Mouse (Mus musculus) adrenal gland (tissue): ENCODE results near the gene Trim67.

Experiments
- intact Hi-C: fragments of 180-260 bp; cut with DNase I; formaldehyde crosslinking; loops from one replicate; pipeline ENCODE4 v1.15.1; 2025

Gene Trim67

DNA sequence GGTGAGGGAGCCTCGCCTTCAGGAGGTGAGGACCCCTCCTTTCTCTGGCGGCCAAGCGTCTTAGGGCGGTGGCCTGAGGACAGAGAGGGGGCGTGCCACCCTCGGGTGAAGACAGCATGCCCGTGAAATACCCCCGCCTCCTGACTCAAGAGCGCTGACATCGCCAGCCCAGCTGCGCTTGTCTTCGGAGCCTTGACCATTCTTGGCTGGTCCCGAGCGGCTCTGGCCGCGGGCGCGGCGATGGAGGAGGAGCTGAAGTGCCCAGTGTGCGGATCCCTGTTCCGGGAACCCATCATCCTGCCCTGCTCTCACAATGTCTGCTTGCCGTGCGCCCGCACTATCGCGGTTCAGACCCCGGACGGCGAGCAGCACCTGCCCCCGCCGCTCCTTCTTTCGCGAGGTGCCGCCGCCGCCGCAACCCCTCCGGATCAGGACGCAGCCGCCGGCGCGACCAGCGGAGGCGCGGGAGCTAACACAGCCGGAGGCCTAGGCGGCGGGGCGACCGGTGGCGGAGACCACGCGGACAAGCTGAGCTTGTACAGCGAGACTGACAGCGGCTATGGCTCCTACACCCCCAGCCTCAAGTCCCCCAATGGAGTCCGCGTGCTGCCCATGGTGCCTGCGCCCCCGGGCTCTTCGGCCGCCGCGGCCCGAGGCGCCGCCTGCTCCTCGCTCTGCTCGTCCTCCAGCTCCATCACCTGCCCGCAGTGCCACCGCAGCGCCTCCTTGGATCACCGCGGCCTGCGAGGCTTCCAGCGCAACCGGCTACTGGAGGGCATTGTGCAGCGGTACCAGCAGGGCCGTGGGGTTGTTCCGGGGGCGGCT is 981 bp downstream of the Trim67 start:
- intact Hi-C loops, result no loop called here

DNA sequence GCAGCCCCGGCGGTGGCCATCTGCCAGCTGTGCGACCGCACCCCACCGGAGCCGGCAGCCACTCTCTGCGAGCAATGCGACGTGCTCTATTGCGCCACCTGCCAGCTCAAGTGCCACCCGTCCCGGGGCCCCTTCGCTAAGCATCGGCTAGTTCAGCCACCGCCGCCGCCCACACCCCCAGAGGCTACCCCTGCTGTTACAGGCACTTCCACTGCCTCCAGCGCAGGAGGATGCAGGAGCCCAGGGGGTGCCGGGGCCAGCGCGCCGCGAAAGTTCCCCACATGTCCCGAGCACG is 1.5 kb downstream of the Trim67 start:
- intact Hi-C loops, result no loop called here

DNA sequence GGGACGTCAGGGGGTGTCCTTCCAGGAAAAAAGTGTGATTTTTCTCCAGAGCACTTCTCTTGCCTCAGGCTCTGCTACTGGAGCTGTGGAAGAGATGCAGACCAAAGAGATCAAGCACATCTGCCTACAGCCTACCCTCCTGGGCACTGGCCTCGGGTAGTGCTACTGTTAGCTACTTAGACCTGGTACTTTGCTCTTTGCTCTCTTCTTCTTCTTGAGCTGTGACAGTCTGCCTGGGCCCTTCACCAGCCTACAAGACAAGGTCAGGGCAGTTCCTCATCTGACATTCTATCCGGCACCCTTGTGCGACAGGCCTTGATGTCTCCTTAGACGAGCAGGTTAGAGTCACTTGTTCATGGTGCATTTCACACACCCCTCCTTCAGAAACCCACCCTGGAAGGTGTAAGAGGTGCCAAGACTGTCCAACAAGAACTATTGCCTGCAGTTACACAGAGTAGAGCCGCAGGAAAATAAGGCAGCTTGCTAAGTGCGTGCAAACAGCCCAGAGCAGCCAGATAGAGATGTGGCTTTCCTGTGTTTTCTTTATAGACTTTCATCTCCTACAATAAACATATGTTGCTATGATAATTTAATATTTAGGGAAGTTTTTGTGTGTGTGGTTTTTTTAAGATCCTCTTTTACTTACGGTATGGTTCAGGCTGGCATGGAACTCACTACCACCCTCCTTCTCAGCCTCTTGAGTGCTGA is 3.0 kb downstream of the Trim67 start:
- intact Hi-C loops, result no loop called here

DNA sequence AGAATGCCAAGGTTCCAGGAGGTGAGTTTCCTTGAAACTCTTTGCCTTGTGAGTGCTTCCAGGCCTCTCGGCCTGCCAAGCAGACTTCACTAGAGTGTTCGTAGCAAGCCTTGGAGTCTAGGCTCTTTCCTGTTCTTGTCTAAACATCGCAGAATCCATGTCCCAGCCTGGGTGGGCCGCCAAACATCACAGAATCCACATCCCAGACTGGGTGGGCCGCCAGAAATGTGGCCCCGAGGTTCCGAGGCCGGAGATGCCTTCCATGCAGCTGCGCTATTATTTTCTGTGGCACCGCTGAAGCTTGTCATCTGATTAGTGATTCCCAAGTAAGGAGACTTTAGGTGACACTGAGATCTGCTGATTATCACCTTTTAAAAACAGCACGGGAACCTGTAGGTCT is 7.7 kb downstream of the Trim67 start:
- intact Hi-C loops, result no loop called here

DNA sequence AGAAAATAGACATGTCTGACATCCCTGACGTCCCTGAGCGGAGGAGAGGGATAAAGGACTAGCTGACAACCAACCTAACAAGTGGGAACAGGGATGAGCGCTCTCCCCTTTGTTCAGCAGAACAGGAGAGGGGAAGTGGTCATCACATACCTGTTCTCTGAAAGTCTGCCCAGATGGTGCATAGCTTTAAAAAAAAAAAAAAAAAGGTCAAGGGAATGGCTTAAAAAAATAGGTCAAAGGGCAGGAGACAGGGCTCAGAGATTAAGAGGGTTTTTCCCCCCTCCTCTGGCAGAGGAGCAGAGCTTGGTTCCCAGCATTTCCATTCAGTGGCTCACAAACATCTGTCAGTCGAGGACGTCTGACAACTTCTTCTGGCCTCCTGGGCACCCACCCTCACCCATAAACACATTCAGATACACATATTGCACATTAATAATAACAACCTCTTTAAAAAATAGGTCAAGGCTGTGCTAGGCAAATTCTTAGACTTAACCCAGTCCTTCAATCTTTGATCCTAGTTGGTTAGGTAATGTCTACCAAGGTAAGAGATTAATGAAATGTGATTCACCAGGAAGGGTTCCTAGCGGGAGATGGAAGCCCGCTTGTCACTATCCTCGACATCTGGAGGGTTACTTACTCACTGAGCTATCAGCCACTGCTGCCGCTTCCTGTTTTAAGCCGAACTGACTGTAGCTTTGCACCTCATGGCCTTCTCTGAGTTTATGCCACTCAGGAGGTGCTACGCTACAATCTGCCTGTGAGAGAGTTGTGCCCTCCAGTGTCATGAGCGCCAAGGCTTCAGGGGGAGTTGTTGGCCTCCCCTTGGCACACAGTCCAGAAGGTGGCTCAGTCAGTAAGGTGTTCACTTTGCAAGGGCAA is 11.2 kb downstream of the Trim67 start:
- intact Hi-C loops, result no loop called here

DNA sequence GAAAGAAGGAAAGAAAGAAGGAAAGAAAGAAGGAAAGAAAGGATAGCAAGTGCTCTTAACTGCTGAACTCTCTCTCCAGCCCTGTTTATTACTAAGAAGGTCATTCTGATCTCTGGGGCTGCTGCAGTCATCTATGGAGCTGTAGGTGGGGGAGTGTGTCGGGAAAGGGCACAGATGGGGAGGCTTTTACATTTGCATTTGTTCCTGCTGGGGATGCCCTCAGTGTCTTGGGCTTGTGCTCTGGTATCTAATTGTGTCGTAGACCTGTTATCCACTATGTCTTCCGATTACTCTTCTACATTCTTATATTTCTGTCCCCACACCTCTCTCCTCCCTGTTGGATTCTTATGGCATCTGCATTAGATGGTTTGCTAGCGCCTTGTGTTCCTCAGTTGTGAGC is 13.1 kb downstream of the Trim67 start:
- intact Hi-C loops, result no loop called here

DNA sequence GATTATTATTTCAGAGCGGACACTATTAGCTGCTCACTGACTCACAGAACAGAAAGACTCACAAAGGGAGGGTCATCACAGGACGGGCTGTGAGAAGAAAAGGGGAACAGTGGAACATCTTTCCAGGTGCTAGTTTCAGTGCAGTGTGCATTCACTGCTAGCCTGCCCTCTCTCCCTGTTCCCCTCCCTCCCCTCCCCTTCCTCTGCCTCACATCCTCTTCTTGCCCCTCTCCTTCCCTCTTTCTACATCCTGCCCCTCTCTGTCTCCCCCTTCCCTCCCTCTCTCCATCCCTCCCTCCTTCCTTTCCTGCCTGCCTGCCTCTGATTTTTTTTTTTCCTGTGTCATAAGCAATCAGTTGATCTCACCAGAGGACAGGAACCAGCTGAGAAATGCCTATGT is 16.5 kb downstream of the Trim67 start:
- intact Hi-C loops, result no loop called here

DNA sequence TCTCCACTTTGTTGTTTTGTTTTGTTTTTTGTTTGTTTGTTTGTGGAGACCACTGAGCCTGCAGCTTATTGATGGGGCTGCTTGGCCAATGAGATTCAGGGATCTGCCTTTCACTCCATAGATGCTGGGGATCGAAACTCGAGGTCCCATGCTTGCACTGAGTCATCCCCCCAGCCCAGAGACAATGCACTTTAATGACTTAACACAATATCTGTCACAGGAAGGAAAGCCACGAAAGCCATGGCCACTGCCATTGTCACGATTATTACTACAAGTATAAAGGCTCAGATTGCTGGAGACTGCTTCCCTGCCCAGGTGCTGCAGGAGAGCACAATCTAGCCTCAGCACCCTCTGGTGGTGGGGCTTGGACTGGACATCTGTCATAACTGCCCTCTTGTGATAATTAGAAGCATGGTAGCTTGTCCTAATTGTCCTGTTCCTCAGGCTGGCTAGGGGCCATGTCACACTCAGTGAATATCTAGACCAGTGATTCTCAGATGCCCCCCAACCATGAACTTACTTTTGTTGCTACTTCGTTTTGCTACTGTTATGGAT is 17.2 kb downstream of the Trim67 start:
- intact Hi-C loops, result no loop called here

DNA sequence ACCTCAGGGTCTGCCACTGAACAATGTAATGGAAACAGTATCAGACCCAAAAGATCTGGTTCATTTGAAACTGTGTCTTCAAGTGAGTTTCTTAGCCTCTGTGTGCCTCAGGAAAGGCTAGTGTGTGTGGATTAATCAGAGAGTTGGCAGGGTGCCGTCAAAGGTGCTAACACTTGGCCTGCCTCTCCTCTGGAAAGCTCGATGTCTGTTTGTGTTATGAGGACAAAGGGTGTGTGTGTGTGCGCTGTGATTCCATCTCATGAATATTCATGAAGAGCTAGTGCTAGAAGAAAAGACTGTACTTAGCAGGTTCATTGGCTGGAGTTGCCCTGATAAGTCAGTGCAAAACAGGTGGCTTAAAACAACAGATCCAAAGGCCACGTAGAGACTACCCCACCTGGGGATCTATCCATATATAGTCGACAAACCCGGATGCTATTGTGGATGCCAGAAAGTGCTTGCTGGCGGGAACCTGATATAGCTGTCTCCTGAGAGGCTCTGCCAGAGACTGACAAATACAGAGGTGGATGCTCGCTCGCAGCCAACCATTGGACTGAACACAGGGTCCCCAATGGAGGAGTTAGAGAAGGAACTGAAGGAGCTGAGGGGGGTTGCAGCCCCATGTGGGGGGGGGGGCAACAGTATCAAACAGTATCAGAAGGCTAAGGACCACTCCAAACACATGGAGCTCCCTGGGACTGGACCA is 17.9 kb downstream of the Trim67 start:
- intact Hi-C loops, result no loop called here

DNA sequence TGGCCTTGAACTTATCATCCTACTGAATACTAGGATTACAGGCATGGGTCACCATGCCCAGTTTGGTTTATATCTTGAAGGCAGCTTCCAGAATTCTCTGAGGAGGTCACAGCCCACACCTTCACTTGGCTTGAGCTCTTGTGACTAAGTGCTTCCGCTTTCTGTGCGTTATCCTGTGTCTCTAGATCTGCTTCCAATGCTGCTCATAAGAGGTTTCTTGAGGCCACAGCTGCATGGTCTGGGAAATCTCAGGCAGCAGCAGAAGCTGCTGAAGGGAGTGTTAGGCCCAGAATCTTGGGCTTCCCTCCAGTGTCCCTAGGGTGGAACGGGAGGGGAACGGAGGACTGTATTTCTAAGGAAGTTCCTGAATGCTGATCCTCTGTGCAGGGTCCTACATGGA is 20.4 kb downstream of the Trim67 start:
- intact Hi-C loops, result no loop called here

DNA sequence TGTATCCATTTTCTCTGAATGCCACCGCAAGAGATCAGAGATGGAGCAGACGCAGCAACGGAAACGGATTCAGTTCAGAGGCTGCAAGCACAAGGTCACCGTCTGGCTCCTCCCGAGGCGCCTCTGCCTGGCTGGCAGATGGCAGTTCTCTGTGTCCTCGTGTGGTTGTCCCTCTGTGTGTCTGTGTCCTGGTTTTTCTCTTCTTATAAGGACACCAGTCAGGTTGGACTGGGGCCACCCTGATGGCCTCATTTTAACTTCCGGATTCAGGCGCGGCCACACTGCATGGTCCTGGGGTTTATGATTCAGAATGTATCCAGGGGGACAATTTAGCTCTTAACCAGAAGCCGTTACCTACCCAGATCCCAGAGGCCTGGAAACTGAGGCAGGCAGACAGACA is 23.0 kb downstream of the Trim67 start:
- intact Hi-C loops, result no loop called here

DNA sequence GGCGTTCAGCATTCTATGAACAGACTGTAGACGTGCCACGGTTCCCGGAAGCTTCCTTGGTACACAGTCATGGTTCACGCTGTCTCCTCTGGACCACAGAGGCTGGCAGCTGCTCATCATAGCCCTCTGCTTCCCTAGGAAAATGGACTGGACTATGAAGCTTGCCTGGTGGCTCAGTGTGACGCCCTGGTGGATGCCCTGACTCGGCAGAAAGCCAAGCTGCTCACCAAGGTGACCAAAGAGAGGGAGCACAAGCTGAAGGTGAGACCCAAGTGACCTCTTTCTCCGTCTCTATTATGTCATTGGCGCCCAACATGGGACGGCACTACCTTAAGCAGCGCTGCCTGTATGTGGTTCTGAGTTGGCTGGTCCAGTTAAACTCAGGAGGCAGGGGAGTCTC is 24.0 kb downstream of the Trim67 start:
- intact Hi-C loops, result no loop called here

DNA sequence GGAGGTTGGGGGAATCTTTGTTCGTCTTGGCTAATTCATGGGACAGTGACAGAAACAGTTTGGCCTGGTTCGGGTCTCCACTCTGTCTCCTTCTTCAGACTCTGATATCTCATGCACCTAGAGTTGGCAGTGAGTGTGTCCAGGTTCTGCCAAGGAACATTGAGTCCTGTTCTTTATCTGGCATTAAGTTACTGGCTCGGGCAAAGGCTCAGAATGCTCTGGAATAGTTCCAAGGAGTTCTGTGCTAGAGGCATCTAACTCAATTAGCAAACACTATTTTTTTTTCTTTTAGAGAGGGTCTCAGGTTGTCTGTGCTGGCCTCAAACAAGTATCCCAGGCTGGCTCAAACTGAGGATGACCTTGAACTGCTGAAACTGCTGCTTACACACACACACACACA is 24.5 kb downstream of the Trim67 start:
- intact Hi-C loops, result no loop called here

DNA sequence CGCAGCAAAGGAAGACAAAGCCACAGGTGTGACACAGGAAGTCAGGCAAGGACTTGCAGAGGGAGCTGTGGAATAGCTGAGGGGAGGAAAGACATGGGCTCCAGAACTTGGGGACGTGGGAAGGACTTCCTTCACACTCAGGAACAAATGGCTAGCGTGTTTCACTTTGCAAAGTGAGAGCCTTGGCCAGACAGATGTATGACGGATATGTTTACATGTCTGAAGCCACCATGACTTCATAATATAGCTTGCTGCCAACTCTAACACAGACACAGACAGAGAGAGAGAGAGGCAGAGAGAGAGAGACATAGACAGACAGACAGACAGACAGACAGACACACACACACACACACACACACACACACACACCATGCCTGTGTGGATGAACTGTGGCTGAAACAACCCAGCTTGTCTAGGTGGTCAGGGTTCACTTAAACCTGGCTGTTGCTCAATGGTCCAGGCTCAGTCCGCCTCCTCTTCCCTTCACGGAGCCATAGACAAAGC is 26.8 kb downstream of the Trim67 start:
- intact Hi-C loops, result no loop called here

DNA sequence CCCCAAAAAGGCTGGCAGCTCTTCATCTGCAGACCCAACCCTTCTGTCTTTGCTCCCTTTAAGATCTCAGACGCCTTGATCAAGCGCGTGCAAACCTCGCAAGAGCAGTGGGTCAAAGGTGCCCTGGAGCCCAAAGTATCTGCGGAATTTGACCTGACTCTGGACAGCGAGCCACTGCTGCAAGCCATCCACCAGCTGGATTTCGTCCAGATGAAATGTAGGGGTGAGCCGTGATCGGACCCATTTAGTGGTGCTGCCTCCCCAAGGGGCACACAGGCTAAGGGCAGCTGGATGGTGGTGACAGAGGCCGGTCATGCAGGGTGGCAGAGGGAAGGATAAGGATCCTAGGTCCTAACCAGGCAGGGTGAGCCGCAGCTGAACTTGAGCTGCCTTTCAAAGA is 27.2 kb downstream of the Trim67 start:
- intact Hi-C loops, result no loop called here

DNA sequence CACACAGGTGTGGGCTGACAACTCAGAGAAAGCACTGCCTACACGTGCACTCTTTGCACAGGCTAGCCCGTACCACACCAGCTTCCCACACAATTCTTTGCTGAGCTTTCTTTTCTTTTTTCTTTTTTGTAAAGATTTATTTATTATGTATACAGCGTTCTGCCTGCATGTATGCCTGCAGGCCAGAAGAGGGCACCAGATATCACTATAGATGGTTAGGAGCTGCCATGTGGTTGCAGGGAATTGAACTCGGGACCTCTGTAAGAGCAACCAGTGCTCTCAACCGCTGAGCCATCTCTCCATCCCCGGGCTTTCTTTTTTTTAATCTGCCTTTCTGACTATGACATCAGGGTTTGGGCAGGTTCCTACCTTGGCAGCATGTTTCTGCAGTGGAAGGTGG is 30.6 kb downstream of the Trim67 start:
- intact Hi-C loops, result no loop called here

DNA sequence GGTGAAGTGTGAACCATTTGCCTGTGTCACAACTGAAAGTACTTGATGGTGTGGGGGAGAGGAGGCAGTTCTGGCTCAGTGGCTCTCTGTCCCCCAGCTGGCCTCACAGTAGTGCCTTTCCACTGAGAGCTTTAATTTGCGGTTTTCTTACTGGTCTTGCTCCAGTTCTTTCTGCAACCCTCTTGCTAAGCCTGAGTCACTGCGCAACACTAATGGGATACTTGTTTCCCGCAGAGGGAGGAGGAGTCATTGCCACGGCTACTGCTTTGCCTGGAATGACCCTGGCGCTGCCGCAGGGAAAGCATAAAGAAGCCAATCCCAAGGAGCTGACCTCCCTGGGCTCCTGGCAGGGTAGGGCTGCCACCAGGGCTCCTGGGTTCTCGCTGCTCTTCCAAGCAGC is 33.8 kb downstream of the Trim67 start:
- intact Hi-C loops, result loop anchor here (5.0 kb wide), 1 partner anchor 89 kb away; no protein-coding TSS in a partner anchor

DNA sequence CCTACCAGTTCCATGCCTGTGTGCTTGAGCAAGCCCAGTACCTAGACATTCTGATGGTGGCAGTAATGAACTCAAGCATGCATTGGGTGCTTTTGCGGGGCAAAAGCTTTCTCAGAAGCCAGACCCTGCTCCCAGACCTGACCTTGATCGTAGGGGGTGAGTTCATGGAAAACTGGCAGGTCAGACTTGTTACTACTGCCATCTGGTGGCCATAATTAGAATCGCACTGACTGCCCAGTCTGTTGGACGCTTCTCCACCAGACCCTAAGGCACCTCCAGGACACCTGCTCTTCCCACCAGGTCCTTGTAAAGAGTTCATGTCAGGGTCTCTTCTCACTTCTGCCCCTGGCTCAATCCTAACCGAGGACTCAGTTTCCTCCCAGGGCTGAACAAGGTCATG is 34.5 kb downstream of the Trim67 start:
- intact Hi-C loops, result loop anchor here (5.0 kb wide), 1 partner anchor 90 kb away; no protein-coding TSS in a partner anchor

DNA sequence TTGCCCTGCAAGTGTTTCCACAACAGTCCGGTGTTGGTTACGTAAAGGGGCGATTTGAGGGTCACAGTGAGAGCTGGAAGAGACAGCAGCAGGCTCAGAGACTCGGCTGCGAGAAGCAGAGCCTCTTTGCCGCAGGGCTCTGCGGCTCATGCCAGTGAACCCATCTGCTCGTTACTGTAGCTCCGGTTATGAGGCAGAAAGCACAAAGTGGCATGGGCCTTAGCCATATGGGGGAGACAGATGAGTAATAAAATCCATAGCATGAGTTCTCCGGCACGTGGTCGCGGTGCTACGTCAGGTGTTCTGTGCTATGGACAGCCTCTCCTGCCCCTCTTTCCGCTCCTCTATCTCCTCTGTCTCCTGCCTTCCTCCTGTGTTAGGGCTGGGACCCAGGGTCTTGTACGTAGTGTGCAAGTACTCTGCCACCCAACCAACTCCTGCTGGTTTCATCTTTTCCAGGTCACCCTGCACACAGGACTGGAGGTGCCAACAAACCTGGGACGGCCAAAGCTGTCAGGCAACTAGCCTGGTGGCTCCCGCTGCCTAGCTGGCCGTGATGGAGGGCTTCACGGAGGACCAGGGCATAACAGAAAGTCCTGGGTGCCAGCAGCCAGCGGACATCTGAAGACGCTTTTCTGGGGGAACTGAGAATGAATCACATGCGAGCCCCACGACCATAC is 35.8 kb downstream of the Trim67 start:
- intact Hi-C loops, result loop anchor here (5.0 kb wide), 1 partner anchor 91 kb away; no protein-coding TSS in a partner anchor

DNA sequence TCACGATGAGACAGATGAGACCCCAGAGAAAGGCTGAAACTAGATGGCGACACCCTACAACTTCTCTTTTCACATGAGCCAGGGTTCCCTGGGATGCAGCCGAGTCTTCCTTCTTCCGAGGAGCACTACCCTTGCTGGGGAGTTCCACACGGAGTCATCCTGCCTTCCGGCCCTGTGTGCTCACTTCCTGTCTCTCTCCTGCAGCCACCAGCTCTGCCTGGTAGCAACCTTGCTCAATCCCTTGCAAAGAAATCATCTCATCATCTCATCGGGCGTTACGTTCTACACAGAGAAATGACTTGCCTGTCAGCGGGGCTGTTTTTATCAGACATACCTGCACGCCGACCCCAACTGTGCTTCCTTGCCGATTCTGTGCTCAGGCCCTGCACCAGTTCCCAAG is 37.2 kb downstream of the Trim67 start:
- intact Hi-C loops, result no loop called here
